Mouse (Mus musculus): Measurements from ENCODE around the gene Zfp511. TPM values are rescaled to one million over a fixed set of nuclear protein-coding genes. Genes with fewer than 3 reads are reported as not detected.

Gene Zfp511
- 48.1 and 56.8 TPM in 2 replicates for polyA plus RNA-seq (2015; fragmentation: Nextera tagmentation; extraction: Ambion mirVana)

- peak within 1 kb of the TSS; percentile 89 for H3K4me2 ChIP-seq
- under 1% methylated on average over 68 of the region's 69 CpGs for WGBS
- H3K36me3 ChIP-seq = peaks cover 24% of the 10 kb centered on the region
Measured at GRCm38 (mm10) chr7:140036281-140037170, at the start of gene Zfp511, which contains the start of gene Tubgcp2. TSS of gene Zfp511 (plus strand) at chr7:140036391. TSS of gene Tubgcp2 (minus strand) at chr7:140036669.

GRCm38 (mm10) chr7:139988272-139988671 is 47.9 kb upstream of the Zfp511 start:
- 89% methylated on average over 9 of the region's 9 CpGs for WGBS
- no peaks in the 10 kb centered on the region for H3K27me3 ChIP-seq
- no peak overlapping the region for H3K4me2 ChIP-seq
- H3K9me3 ChIP-seq = no peaks in the 10 kb centered on the region
- H3K4me3 ChIP-seq = no peak overlapping the region
- H3K9ac ChIP-seq = no peak overlapping the region
- H3K4me1 ChIP-seq (replicated peaks) = no peaks in the 10 kb centered on the region
- no peak for ATAC-seq (ENCODE audit: low FRiP score, low read depth)
- H3K27ac ChIP-seq (replicated peaks) = no peak overlapping the region
- H3K36me3 ChIP-seq = no peaks in the 10 kb centered on the region

More at GRCm38 (mm10) chr7:140036281-140037170, at the start of gene Zfp511, which contains the start of gene Tubgcp2:
- Histone ChIP-seq H3K4me3 (peak within 1 kb of the TSS; percentile 98), H3K27ac (replicated peaks) (peak within 1 kb of the TSS; percentile 96), H3K9ac (peak within 1 kb of the TSS; percentile 90), H3K9me3 (no peaks in the 10 kb centered on the region), H3K4me1 (replicated peaks) (peaks cover 24% of the 10 kb centered on the region), H3K27me3 (no peaks in the 10 kb centered on the region)
- ATAC-seq (ENCODE audit: low FRiP score, low read depth) = peak; percentile 96

- no peak overlapping the region for H3K4me2 ChIP-seq
- H3K4me1 ChIP-seq (replicated peaks) = no peaks in the 10 kb centered on the region
- no peaks in the 10 kb centered on the region for H3K9me3 ChIP-seq
- no peak overlapping the region for H3K4me3 ChIP-seq
- no peaks in the 10 kb centered on the region for H3K27me3 ChIP-seq
- WGBS = 76% methylated on average over 8 of the region's 8 CpGs
- no peak overlapping the region for H3K27ac ChIP-seq (replicated peaks)
- H3K36me3 ChIP-seq = peaks cover 7% of the 10 kb centered on the region; the same call in 1 of the 2 replicates
- ATAC-seq (ENCODE audit: low FRiP score, low read depth) = no peak
- H3K9ac ChIP-seq = no peak overlapping the region
Measured at GRCm38 (mm10) chr7:139990864-139991394, 45.3 kb upstream of the Zfp511 start.

GRCm38 (mm10) chr7:139992406-139992805 is 43.8 kb upstream of the Zfp511 start, which contains the start of gene Adam8:
TSS of gene Adam8 (minus strand) at chr7:139992562.
- Histone ChIP-seq H3K27me3 (no peaks in the 10 kb centered on the region), H3K4me2 (no peak within 1 kb of the TSS), H3K9ac (no peak within 1 kb of the TSS), H3K36me3 (peaks cover 21% of the 10 kb centered on the region), H3K9me3 (no peaks in the 10 kb centered on the region), H3K4me3 (no peak within 1 kb of the TSS), H3K4me1 (replicated peaks) (no peaks in the 10 kb centered on the region), H3K27ac (replicated peaks) (no peak within 1 kb of the TSS)
- ATAC-seq (ENCODE audit: low FRiP score, low read depth) = no peak
- 27% methylated on average over 7 of the region's 7 CpGs for WGBS

GRCm38 (mm10) chr7:139993532-139993931 is 42.7 kb upstream of the Zfp511 start:
- ATAC-seq (ENCODE audit: low FRiP score, low read depth) = no peak
- H3K27me3 ChIP-seq = no peaks in the 10 kb centered on the region
- H3K9me3 ChIP-seq = no peaks in the 10 kb centered on the region
- no peak overlapping the region for H3K4me3 ChIP-seq
- H3K36me3 ChIP-seq = peaks cover 32% of the 10 kb centered on the region
- H3K4me2 ChIP-seq = no peak overlapping the region
- WGBS = 95% methylated on average over 6 of the region's 6 CpGs
- H3K27ac ChIP-seq (replicated peaks) = no peak overlapping the region
- no peaks in the 10 kb centered on the region for H3K4me1 ChIP-seq (replicated peaks)
- no peak overlapping the region for H3K9ac ChIP-seq

- H3K9ac ChIP-seq = no peak overlapping the region
- H3K4me2 ChIP-seq = no peak overlapping the region
- peaks cover 39% of the 10 kb centered on the region for H3K36me3 ChIP-seq
- H3K27me3 ChIP-seq = no peaks in the 10 kb centered on the region
- H3K9me3 ChIP-seq = no peaks in the 10 kb centered on the region
- no peaks in the 10 kb centered on the region for H3K4me1 ChIP-seq (replicated peaks)
- H3K27ac ChIP-seq (replicated peaks) = no peak overlapping the region
- 85% methylated on average over 4 of the region's 4 CpGs for WGBS
- ATAC-seq (ENCODE audit: low FRiP score, low read depth) = no peak
- H3K4me3 ChIP-seq = no peak overlapping the region
Measured at GRCm38 (mm10) chr7:139994202-139994601, 42.0 kb upstream of the Zfp511 start.

- Histone ChIP-seq H3K4me3 (no peak overlapping the region), H3K4me1 (replicated peaks) (no peaks in the 10 kb centered on the region), H3K36me3 (peaks cover 44% of the 10 kb centered on the region), H3K9ac (no peak overlapping the region), H3K27ac (replicated peaks) (no peak overlapping the region), H3K27me3 (no peaks in the 10 kb centered on the region), H3K4me2 (no peak overlapping the region), H3K9me3 (no peaks in the 10 kb centered on the region)
- 40% methylated on average over 3 of the region's 3 CpGs for WGBS
- ATAC-seq (ENCODE audit: low FRiP score, low read depth) = no peak
Measured at GRCm38 (mm10) chr7:139994676-139995075, 41.5 kb upstream of the Zfp511 start.

GRCm38 (mm10) chr7:139998691-139999350 is 37.4 kb upstream of the Zfp511 start:
- Histone ChIP-seq H3K4me2 (no peak overlapping the region), H3K36me3 (peaks cover 66% of the 10 kb centered on the region)

GRCm38 (mm10) chr7:140001086-140001740 is 35.0 kb upstream of the Zfp511 start:
- Histone ChIP-seq H3K27ac (replicated peaks) (no peak overlapping the region), H3K36me3 (peaks cover 78% of the 10 kb centered on the region)
- WGBS = 69% methylated on average over 12 of the region's 12 CpGs

More at GRCm38 (mm10) chr7:139998691-139999350, 37.4 kb upstream of the Zfp511 start:
- ATAC-seq (ENCODE audit: low FRiP score, low read depth) = no peak
- Histone ChIP-seq H3K9me3 (no peaks in the 10 kb centered on the region), H3K27me3 (no peaks in the 10 kb centered on the region), H3K4me1 (replicated peaks) (no peaks in the 10 kb centered on the region), H3K27ac (replicated peaks) (no peak overlapping the region), H3K4me3 (no peak overlapping the region), H3K9ac (no peak overlapping the region)
- WGBS = 94% methylated on average over 13 of the region's 13 CpGs

GRCm38 (mm10) chr7:140004666-140005065 is 31.5 kb upstream of the Zfp511 start:
- 94% methylated on average over 8 of the region's 8 CpGs for WGBS
- no peaks in the 10 kb centered on the region for H3K27me3 ChIP-seq
- peaks cover 52% of the 10 kb centered on the region for H3K36me3 ChIP-seq
- no peak for ATAC-seq (ENCODE audit: low FRiP score, low read depth)
- no peak overlapping the region for H3K4me2 ChIP-seq
- H3K4me3 ChIP-seq = no peak overlapping the region
- no peak overlapping the region for H3K27ac ChIP-seq (replicated peaks)
- no peaks in the 10 kb centered on the region for H3K9me3 ChIP-seq
- no peaks in the 10 kb centered on the region for H3K4me1 ChIP-seq (replicated peaks)
- H3K9ac ChIP-seq = no peak overlapping the region

More at GRCm38 (mm10) chr7:140001086-140001740, 35.0 kb upstream of the Zfp511 start:
- ATAC-seq (ENCODE audit: low FRiP score, low read depth) = no peak
- Histone ChIP-seq H3K9ac (no peak overlapping the region), H3K4me1 (replicated peaks) (no peaks in the 10 kb centered on the region), H3K9me3 (no peaks in the 10 kb centered on the region), H3K4me2 (no peak overlapping the region), H3K27me3 (no peaks in the 10 kb centered on the region), H3K4me3 (no peak overlapping the region)

GRCm38 (mm10) chr7:140006861-140007611 is 29.2 kb upstream of the Zfp511 start:
- H3K9me3 ChIP-seq = no peaks in the 10 kb centered on the region
- H3K27ac ChIP-seq (replicated peaks) = no peak overlapping the region
- H3K4me2 ChIP-seq = no peak overlapping the region
- ATAC-seq (ENCODE audit: low FRiP score, low read depth) = no peak
- no peak overlapping the region for H3K4me3 ChIP-seq
- H3K36me3 ChIP-seq = peaks cover 42% of the 10 kb centered on the region
- H3K4me1 ChIP-seq (replicated peaks) = no peaks in the 10 kb centered on the region
- H3K27me3 ChIP-seq = no peaks in the 10 kb centered on the region
- 93% methylated on average over 9 of the region's 9 CpGs for WGBS
- H3K9ac ChIP-seq = no peak overlapping the region

Data from hindbrain, embryonic 15.5 days (tissue).